Mouse (Mus musculus): Measurements from ENCODE around the gene Med1.
"Not testable (repeated sequence)": the region's sequence is repeated elsewhere in the genome, so short reads cannot be mapped to it uniquely, and the experiment has no call there.

Med1 gene

GRCm38 (mm10) chr11:98192901-98193805 is at the start of gene Med1:
TSS of gene Med1 (minus strand) at chr11:98193293.
- DNase-seq: peak; percentile 93

- DNase-seq: no peak
Observed at GRCm38 (mm10) chr11:98238995-98239394, 45.9 kb upstream of the Med1 start.

GRCm38 (mm10) chr11:98238416-98238815 is 45.3 kb upstream of the Med1 start:
- DNase-seq: no peak

- DNase-seq: no peak
Observed at GRCm38 (mm10) chr11:98226349-98226748, 33.3 kb upstream of the Med1 start.

- DNase-seq: no peak
Observed at GRCm38 (mm10) chr11:98213311-98213710, 20.2 kb upstream of the Med1 start.

GRCm38 (mm10) chr11:98209661-98210060 is 16.6 kb upstream of the Med1 start:
- DNase-seq: not testable (repeated sequence)

- not testable (repeated sequence) for DNase-seq
Observed at GRCm38 (mm10) chr11:98206281-98206680, 13.2 kb upstream of the Med1 start.

GRCm38 (mm10) chr11:98205463-98205862 is 12.4 kb upstream of the Med1 start:
- DNase-seq: no peak

GRCm38 (mm10) chr11:98203931-98204421 is 10.9 kb upstream of the Med1 start:
- DNase-seq: peak; percentile 65

- DNase-seq: no peak
Observed at GRCm38 (mm10) chr11:98203351-98203911, 10.3 kb upstream of the Med1 start.

GRCm38 (mm10) chr11:98202641-98203350 is 9.7 kb upstream of the Med1 start, which contains the start of gene Cdk12:
TSS of gene Cdk12 (plus strand) at chr11:98203059.
- peak; percentile 97 for DNase-seq

- peak; percentile 50 for DNase-seq
Observed at GRCm38 (mm10) chr11:98201791-98202640, 8.9 kb upstream of the Med1 start.

- DNase-seq: no peak
Observed at GRCm38 (mm10) chr11:98190820-98191219, 2.3 kb downstream of the Med1 start.

GRCm38 (mm10) chr11:98187640-98188395 is 5.3 kb downstream of the Med1 start:
- no peak for DNase-seq

- peak; percentile 32 for DNase-seq
Observed at GRCm38 (mm10) chr11:98182149-98182548, 10.9 kb downstream of the Med1 start.

- no peak for DNase-seq
Observed at GRCm38 (mm10) chr11:98168400-98168799, 24.7 kb downstream of the Med1 start.

- no peak for DNase-seq
Observed at GRCm38 (mm10) chr11:98155094-98155493, 38.0 kb downstream of the Med1 start.

GRCm38 (mm10) chr11:98150625-98151156 is 42.4 kb downstream of the Med1 start:
- DNase-seq: no peak

GRCm38 (mm10) chr11:98149786-98150624 is 43.1 kb downstream of the Med1 start, which contains the start of gene Fbxl20:
TSS of gene Fbxl20 (minus strand) at chr11:98150403.
- peak; percentile 94 for DNase-seq

- peak; percentile 89 for DNase-seq
Observed at GRCm38 (mm10) chr11:98149304-98149750, 43.8 kb downstream of the Med1 start.
